Mouse (Mus musculus): Measurements from ENCODE around the gene 1500009C09Rik.

1500009C09Rik gene

GRCm38 (mm10) chr15:82252097-82252496 is at the start of gene 1500009C09Rik:
1500009C09Rik (plus strand) TSS chr15:82252397.
- DNase-seq (ENCODE audit: low spot score), result no peak

- DNase-seq (ENCODE audit: low spot score), result no peak
These were observed 49.1 kb upstream of the 1500009C09Rik start for GRCm38 (mm10) chr15:82203090-82203489.

GRCm38 (mm10) chr15:82203611-82204351 is 48.4 kb upstream of the 1500009C09Rik start:
- no peak for DNase-seq (ENCODE audit: low spot score)

- DNase-seq (ENCODE audit: low spot score), result no peak
These were observed 47.4 kb upstream of the 1500009C09Rik start for GRCm38 (mm10) chr15:82204680-82205371.

GRCm38 (mm10) chr15:82206365-82207104 is 45.7 kb upstream of the 1500009C09Rik start:
- peak; percentile 72 for DNase-seq (ENCODE audit: low spot score)

- DNase-seq (ENCODE audit: low spot score), result no peak
These were observed 45.1 kb upstream of the 1500009C09Rik start for GRCm38 (mm10) chr15:82207105-82207459.

- no peak for DNase-seq (ENCODE audit: low spot score)
These were observed 44.5 kb upstream of the 1500009C09Rik start for GRCm38 (mm10) chr15:82207504-82208219.

GRCm38 (mm10) chr15:82208307-82208706 is 43.9 kb upstream of the 1500009C09Rik start:
- no peak for DNase-seq (ENCODE audit: low spot score)

GRCm38 (mm10) chr15:82209295-82210050 is 42.7 kb upstream of the 1500009C09Rik start:
- DNase-seq (ENCODE audit: low spot score), result no peak

GRCm38 (mm10) chr15:82210801-82211200 is 41.4 kb upstream of the 1500009C09Rik start:
- DNase-seq (ENCODE audit: low spot score), result no peak

GRCm38 (mm10) chr15:82211281-82211680 is 40.9 kb upstream of the 1500009C09Rik start:
- DNase-seq (ENCODE audit: low spot score), result no peak

- no peak for DNase-seq (ENCODE audit: low spot score)
These were observed 40.1 kb upstream of the 1500009C09Rik start for GRCm38 (mm10) chr15:82211911-82212751.

- no peak for DNase-seq (ENCODE audit: low spot score)
These were observed 39.5 kb upstream of the 1500009C09Rik start, which contains the start of gene Shisa8 for GRCm38 (mm10) chr15:82212752-82213063. Shisa8 (minus strand) TSS chr15:82212815.

GRCm38 (mm10) chr15:82213222-82213621 is 39.0 kb upstream of the 1500009C09Rik start:
- DNase-seq (ENCODE audit: low spot score), result no peak

GRCm38 (mm10) chr15:82215332-82216046 is 36.7 kb upstream of the 1500009C09Rik start:
- no peak for DNase-seq (ENCODE audit: low spot score)

GRCm38 (mm10) chr15:82216142-82216827 is 35.9 kb upstream of the 1500009C09Rik start:
- no peak for DNase-seq (ENCODE audit: low spot score)

GRCm38 (mm10) chr15:82217039-82217438 is 35.2 kb upstream of the 1500009C09Rik start:
- DNase-seq (ENCODE audit: low spot score), result no peak

- no peak for DNase-seq (ENCODE audit: low spot score)
These were observed 34.2 kb upstream of the 1500009C09Rik start for GRCm38 (mm10) chr15:82217980-82218379.
